Mouse (Mus musculus): Measurements from ENCODE around the gene Krtcap2. TPM values are rescaled to one million over a fixed set of nuclear protein-coding genes. Genes with fewer than 3 reads are reported as not detected.

Krtcap2 gene
- polyA plus RNA-seq, 1 experiment from 2014 or later: 294 TPM

DNA sequence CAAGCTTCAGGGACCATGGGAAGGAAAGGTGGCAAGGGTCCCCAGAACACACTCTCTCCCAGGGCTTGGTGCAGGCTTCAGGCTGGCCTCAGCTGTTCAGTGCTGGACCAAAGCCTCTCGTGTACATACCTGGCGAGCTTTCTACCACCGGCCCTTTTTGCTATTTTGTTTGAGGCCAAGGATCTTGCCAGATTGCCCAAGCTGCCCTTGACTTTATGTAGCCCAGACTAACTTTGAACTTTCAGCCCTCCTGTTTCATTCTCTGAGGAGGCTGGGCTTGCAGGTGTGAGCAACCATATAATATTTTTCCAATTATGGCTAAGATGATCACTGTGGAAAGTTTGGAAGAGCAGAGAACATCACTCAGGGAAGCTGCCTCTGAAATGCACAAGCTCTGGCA is 38.5 kb downstream of the Krtcap2 start:
- Histone ChIP-seq H3K9me3 (replicated peaks) (no peaks in the 10 kb centered on the region), H3K4me1 (peaks cover 46% of the 10 kb centered on the region), H3K4me3 (replicated peaks) (no peak overlapping the region), H3K27ac (replicated peaks) (no peak overlapping the region), H3K9ac (no peak overlapping the region), H3K36me3 (no peaks in the 10 kb centered on the region), H3K4me2 (replicated peaks) (no peak overlapping the region), H3K27me3 (no peaks in the 10 kb centered on the region)
- WGBS: 76% methylated on average over 3 of the region's 3 CpGs
- ATAC-seq (ENCODE audit: insufficient number of reproducible peaks, low FRiP score, low TSS enrichment, low read depth): no peak

DNA sequence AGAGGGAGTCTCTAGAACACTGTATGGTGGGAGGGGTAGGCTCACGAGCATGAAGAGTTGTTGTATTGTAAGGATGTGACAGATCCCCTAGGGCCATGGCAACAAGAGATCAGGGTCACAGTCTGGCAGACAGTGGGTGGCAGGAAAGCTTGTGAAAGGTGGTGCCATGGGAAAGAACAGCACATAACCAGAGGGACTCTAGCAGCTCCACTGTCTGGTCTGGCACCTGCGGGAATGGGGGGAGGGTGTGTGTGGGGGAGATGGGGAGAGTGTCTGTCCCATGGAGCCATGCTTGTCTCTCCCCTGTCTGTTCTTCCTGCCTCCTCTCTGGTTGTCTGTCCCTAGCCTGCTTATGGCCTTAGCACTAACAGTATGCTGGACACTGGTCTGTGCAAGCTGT is 39.8 kb downstream of the Krtcap2 start:
- H3K9me3 ChIP-seq (replicated peaks): no peaks in the 10 kb centered on the region
- H3K9ac ChIP-seq: no peak overlapping the region
- peaks cover 34% of the 10 kb centered on the region for H3K4me1 ChIP-seq
- no peak overlapping the region for H3K27ac ChIP-seq (replicated peaks)
- H3K4me3 ChIP-seq (replicated peaks): no peak overlapping the region
- WGBS: 36% methylated on average over 2 of the region's 2 CpGs
- H3K36me3 ChIP-seq: no peaks in the 10 kb centered on the region
- H3K4me2 ChIP-seq (replicated peaks): no peak overlapping the region
- no peaks in the 10 kb centered on the region for H3K27me3 ChIP-seq
- no peak for ATAC-seq (ENCODE audit: insufficient number of reproducible peaks, low FRiP score, low TSS enrichment, low read depth)

DNA sequence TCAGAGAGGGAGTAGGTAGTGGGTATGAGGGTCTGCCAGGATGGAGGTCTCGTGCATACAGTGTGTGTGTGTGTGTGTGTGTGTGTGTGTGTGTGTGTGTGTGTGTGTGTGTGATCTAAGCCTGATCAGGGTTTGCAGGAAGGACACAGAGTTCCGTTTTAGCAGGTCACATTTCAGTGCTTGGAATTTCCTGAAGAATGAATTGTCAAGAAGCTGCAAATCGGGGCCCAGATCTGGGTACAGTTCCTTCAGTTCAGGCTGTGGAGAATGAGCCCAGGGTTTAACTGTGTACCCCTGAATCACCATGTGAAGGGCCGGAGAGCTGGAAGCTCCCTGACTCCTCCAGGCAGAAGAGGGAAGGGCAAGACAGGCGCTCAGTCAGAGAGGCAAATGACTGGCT is 41.5 kb downstream of the Krtcap2 start:
- Histone ChIP-seq H3K27ac (replicated peaks) (no peak overlapping the region), H3K27me3 (no peaks in the 10 kb centered on the region), H3K9me3 (replicated peaks) (no peaks in the 10 kb centered on the region), H3K4me2 (replicated peaks) (no peak overlapping the region), H3K36me3 (no peaks in the 10 kb centered on the region), H3K9ac (no peak overlapping the region), H3K4me1 (peaks cover 26% of the 10 kb centered on the region), H3K4me3 (replicated peaks) (no peak overlapping the region)
- WGBS: 38% methylated on average over 5 of the region's 5 CpGs
- ATAC-seq (ENCODE audit: insufficient number of reproducible peaks, low FRiP score, low TSS enrichment, low read depth): no peak

DNA sequence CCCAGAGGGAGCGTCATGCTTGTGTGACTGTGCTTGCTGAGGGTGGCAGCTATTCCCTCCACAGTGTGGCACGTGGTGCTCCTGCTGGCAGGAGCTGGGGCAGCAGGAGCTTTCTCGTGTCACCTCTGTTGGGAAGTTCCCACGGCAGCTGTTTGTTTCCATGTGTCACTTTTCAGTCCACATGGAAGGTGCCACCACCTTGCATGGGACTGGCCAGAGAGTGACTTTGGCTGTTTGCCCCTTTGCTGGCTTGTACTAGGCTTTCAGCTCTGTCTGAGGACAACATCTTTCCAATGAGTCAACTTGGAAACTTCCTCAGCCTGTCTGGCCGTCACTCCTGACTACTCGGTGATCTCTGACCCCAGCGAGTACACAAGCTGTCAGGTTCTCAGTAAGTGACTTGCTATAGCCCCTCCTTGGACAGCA is 42.8 kb downstream of the Krtcap2 start:
- ATAC-seq (ENCODE audit: insufficient number of reproducible peaks, low FRiP score, low TSS enrichment, low read depth): no peak
- Histone ChIP-seq H3K4me3 (replicated peaks) (no peak overlapping the region), H3K9me3 (replicated peaks) (no peaks in the 10 kb centered on the region), H3K27me3 (no peaks in the 10 kb centered on the region), H3K4me2 (replicated peaks) (no peak overlapping the region), H3K27ac (replicated peaks) (no peak overlapping the region), H3K9ac (no peak overlapping the region), H3K36me3 (no peaks in the 10 kb centered on the region), H3K4me1 (peaks cover 26% of the 10 kb centered on the region)
- WGBS: 53% methylated on average over 7 of the region's 7 CpGs

DNA sequence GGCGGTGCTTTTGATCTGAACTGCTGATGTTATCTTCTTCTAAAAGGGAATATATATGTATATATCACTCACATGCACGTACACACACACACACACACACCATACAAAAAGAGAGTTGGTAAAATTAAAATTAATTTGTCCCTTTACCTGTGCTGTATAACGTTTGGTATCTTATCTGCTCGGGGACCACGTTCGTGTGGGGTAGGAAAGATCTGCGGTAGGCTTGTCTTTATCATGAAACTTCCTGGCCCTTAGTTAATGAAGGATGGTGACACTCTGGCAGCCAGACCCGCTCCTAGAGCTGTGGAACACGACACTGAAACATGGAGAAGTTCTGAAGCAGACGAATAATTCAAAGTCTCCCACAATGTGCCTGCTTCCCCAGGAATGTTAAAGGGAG is 46.1 kb downstream of the Krtcap2 start:
- no peak for ATAC-seq (ENCODE audit: insufficient number of reproducible peaks, low FRiP score, low TSS enrichment, low read depth)
- 60% methylated on average over 10 of the region's 10 CpGs for WGBS
- Histone ChIP-seq H3K4me1 (peaks cover 15% of the 10 kb centered on the region), H3K9me3 (replicated peaks) (no peaks in the 10 kb centered on the region), H3K27ac (replicated peaks) (no peak overlapping the region), H3K36me3 (no peaks in the 10 kb centered on the region), H3K4me3 (replicated peaks) (no peak overlapping the region), H3K27me3 (no peaks in the 10 kb centered on the region), H3K4me2 (replicated peaks) (no peak overlapping the region), H3K9ac (no peak overlapping the region)

DNA sequence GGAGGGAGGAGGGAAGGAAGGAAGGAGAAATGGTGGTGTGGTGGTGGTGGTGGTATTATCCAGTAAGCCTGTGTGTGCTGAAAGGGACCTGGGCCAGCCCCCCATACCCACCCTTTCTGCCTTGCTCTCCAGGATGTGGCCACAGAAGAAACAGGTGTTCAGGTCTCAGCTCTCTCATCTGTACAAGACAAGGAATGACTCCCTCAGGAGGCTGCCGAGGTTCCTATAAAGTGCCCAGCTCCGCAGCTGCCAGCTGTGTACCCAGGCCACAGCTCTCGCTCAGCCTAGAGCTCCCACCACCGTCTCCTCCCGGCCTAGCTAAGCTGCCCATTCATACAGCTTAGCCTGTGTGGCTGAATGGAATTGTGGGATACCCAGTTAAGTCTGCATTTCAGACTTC is 46.5 kb downstream of the Krtcap2 start:
- Histone ChIP-seq H3K4me1 (peaks cover 13% of the 10 kb centered on the region; the same call in 1 of the 2 replicates), H3K4me3 (replicated peaks) (no peak overlapping the region), H3K27me3 (no peaks in the 10 kb centered on the region), H3K36me3 (no peaks in the 10 kb centered on the region), H3K9ac (no peak overlapping the region), H3K9me3 (replicated peaks) (no peaks in the 10 kb centered on the region), H3K27ac (replicated peaks) (no peak overlapping the region), H3K4me2 (replicated peaks) (no peak overlapping the region)
- ATAC-seq (ENCODE audit: insufficient number of reproducible peaks, low FRiP score, low TSS enrichment, low read depth): no peak
- WGBS: 70% methylated on average over 5 of the region's 5 CpGs

DNA sequence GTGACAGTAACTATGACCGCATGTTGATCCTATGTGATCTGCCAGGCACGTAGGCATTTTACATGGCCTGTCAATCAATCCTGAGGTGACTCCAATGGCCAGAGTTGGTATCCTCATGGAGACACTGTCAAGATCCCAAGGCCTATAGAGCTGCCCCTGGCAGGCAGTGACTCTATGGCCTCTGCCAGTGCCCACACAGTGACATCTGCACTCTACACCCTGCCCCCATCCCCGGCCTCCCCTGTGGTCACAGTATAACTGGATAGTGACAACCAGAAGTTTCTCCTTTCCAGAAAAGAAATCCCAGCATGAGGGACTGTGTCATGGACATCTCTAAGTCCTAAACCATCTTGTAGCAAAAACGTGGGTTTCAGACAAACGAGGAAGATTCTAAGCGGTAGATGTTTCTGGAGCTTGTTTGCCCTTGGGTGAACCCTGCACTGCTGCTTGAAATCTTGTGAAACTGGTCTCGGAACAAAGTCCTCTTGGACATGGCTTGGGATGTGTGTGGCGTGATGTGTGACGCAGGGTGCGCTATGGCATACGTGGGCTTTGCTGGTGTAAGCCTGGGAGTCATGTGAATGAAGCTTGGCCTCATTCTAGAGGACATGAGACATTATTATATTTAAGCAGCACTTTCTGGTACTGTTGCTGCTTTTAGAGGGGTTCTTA is 47.6 kb downstream of the Krtcap2 start:
- WGBS: 90% methylated on average over 11 of the region's 11 CpGs
- ATAC-seq (ENCODE audit: insufficient number of reproducible peaks, low FRiP score, low TSS enrichment, low read depth): no peak

DNA sequence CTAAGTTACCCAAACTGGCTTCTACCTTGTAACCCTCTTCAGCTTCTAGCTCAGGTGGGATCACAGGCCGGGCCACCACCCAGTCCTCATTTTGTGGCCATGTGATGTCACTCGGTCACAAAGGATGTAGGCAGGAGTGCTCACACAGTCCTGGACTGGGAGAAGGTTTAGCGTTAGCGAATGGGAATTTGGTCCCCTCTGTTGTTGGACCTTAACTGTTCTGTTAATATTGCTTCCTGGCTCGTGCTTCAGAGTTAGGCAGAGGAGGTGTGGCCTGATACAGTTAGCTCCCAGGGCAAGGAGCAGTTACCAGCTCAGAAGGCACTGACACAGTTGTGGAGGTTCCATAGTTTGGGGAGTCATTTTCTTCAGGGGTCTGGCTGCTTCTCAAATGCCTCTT is 48.4 kb downstream of the Krtcap2 start:
- H3K27ac ChIP-seq (replicated peaks): no peak overlapping the region
- H3K9ac ChIP-seq: no peak overlapping the region
- 79% methylated on average over 5 of the region's 5 CpGs for WGBS
- no peak overlapping the region for H3K4me3 ChIP-seq (replicated peaks)
- H3K36me3 ChIP-seq: no peaks in the 10 kb centered on the region
- no peak for ATAC-seq (ENCODE audit: insufficient number of reproducible peaks, low FRiP score, low TSS enrichment, low read depth)
- H3K27me3 ChIP-seq: no peaks in the 10 kb centered on the region
- no peaks in the 10 kb centered on the region for H3K9me3 ChIP-seq (replicated peaks)
- H3K4me2 ChIP-seq (replicated peaks): no peak overlapping the region
- H3K4me1 ChIP-seq: peaks cover 16% of the 10 kb centered on the region; the same call in 1 of the 2 replicates

More for the DNA sequence above, 47.6 kb downstream of the Krtcap2 start:
- Histone ChIP-seq H3K36me3 (no peaks in the 10 kb centered on the region), H3K27me3 (no peaks in the 10 kb centered on the region), H3K9ac (no peak overlapping the region), H3K9me3 (replicated peaks) (no peaks in the 10 kb centered on the region), H3K4me1 (peaks cover 13% of the 10 kb centered on the region; the same call in 1 of the 2 replicates), H3K4me2 (replicated peaks) (no peak overlapping the region), H3K27ac (replicated peaks) (no peak overlapping the region), H3K4me3 (replicated peaks) (no peak overlapping the region)

DNA sequence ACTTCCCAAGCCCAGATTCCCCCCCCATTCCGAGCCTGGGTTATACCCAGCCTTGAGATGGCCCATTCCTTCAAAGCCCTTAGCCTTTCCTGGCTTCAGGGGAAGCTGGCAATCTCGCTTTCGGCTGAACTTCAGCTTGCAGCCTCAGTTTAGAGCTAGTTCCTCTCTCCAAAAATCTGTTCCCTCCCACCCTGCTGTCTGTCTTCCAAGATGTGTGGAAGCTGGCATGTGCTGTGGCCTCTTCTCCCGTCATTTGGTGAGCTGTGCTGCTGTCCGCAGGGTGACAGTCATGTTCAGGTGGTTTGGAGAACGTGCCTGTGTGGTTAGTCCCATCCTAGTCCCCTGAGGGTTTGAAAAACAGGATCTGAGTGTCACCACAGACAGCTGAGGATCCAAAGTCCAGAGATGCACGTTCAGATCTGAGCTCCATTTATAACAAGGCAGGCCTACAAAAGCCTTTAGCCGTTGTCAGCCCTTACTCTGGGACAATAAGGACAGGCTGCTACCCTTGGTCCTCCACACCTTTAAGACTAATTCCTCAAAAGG is 50.0 kb downstream of the Krtcap2 start:
- no peak overlapping the region for H3K9ac ChIP-seq
- no peak overlapping the region for H3K4me2 ChIP-seq (replicated peaks)
- peaks cover 26% of the 10 kb centered on the region; the same call in 1 of the 2 replicates for H3K4me1 ChIP-seq
- ATAC-seq (ENCODE audit: insufficient number of reproducible peaks, low FRiP score, low TSS enrichment, low read depth): no peak
- H3K9me3 ChIP-seq (replicated peaks): no peaks in the 10 kb centered on the region
- H3K4me3 ChIP-seq (replicated peaks): no peak overlapping the region
- H3K27ac ChIP-seq (replicated peaks): no peak overlapping the region
- WGBS: 67% methylated on average over 8 of the region's 8 CpGs
- H3K36me3 ChIP-seq: no peaks in the 10 kb centered on the region
- H3K27me3 ChIP-seq: no peaks in the 10 kb centered on the region

DNA sequence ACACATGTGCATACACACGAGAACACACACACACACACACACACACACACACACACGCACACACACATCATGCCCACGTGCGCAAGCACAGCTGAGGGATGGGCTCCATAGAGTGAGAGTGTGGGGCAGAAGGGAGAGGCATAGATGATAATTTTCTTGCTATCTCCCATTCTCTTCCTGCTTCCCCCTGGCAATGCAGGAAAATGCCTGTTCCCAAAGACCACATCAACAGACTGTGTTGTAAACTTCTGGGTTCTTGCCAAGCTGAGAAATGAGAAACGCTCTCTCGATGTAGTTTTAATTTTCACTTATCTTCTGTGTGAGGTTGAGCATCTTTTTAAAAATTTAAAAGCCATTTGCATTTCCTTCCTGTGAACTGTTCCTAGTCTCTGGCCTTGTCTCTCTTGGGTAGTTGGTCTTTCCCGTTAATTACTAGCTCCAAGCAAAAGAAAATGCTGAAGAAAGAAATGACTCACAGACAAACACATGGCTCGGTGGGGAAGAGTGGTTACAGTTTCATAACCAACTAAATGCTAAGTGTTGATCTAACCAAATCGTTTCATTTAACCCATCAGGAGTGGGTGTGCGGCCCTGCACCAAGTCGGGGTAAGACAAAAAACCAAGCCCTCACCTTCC is 51.1 kb downstream of the Krtcap2 start:
- no peaks in the 10 kb centered on the region for H3K36me3 ChIP-seq
- H3K9ac ChIP-seq: no peak overlapping the region
- H3K4me2 ChIP-seq (replicated peaks): no peak overlapping the region
- H3K27ac ChIP-seq (replicated peaks): no peak overlapping the region
- peaks cover 18% of the 10 kb centered on the region; the same call in 1 of the 2 replicates for H3K4me1 ChIP-seq
- WGBS: 65% methylated on average over 11 of the region's 11 CpGs
- H3K4me3 ChIP-seq (replicated peaks): no peak overlapping the region
- ATAC-seq (ENCODE audit: insufficient number of reproducible peaks, low FRiP score, low TSS enrichment, low read depth): no peak
- no peaks in the 10 kb centered on the region for H3K9me3 ChIP-seq (replicated peaks)
- no peaks in the 10 kb centered on the region for H3K27me3 ChIP-seq

DNA sequence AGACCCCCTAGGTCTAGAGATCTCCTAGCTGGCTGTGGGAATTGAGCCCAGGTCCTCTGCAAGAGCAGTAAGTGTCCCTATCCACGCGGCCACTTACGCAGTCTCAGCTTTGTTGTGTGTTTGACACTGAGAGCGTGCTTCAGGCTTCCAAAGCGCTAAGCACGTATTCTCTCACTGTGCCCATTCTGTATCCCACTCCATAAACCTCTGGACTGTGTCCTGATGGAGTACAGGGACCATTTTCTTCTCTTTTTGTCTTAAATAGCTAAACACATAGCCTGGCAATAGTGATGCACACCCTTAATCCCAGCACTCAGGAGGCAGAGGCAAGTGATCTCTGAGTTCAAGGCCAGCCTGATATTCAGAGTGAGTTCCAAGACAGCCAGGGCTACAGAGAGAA is 53.1 kb downstream of the Krtcap2 start:
- H3K27me3 ChIP-seq: no peaks in the 10 kb centered on the region
- peak overlapping the region; percentile 57; the same call in 1 of the 2 replicates for H3K4me2 ChIP-seq (replicated peaks)
- 83% methylated on average over 6 of the region's 6 CpGs for WGBS
- no peak overlapping the region for H3K27ac ChIP-seq (replicated peaks)
- H3K36me3 ChIP-seq: no peaks in the 10 kb centered on the region
- no peaks in the 10 kb centered on the region for H3K9me3 ChIP-seq (replicated peaks)
- no peak overlapping the region; the same call in 1 of the 2 replicates for H3K4me3 ChIP-seq (replicated peaks)
- peaks cover 18% of the 10 kb centered on the region; the same call in 1 of the 2 replicates for H3K4me1 ChIP-seq
- no peak for ATAC-seq (ENCODE audit: insufficient number of reproducible peaks, low FRiP score, low TSS enrichment, low read depth)
- H3K9ac ChIP-seq: no peak overlapping the region
